Mouse (Mus musculus) cerebellum, adult 2 months (tissue): Measurements from ENCODE around the gene Fgfr2.

Source experiments
- CTCF ChIP-seq: fragments of 200-500 bp; IDR thresholded peaks from 2 replicates; pipeline ENCODE4 v1.5.1; 2011; ENCODE audit warnings: low read depth, mild to moderate bottlenecking, control low read depth, low read length, moderate library complexity, borderline replicate concordance; ENCODE audit not compliant: insufficient read depth
- POLR2A ChIP-seq: fragments of 200-500 bp; IDR thresholded peaks from 2 replicates; pipeline ENCODE4 v1.6.1; 2011; ENCODE audit warnings: low read length, control low read depth, borderline replicate concordance; ENCODE audit not compliant: insufficient read depth

DNA sequence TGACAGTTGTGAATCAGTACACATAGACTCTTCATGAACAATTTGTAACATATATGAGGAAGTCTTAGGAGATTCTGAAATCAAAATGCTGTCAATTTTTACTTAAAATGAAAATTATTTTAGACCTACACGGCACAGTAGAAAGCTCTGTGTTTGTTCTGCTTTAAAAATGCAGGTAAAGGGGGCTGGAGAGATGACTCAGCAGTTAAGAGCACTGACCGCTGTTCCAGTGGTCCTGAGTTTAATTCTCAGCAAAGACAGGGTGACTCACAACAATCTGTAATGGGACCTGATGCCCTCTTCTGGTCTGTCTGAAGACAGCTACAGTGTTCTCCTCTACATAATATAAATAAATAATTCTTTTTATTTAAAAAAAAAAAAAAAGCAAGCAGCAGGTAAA is 157.4 kb downstream of the Fgfr2 start:
- TF ChIP-seq POLR2A (no peak), CTCF (no peak)
